Mouse (Mus musculus): ENCODE data around the gene Mios. TPM values are rescaled to one million over a fixed set of nuclear protein-coding genes. Genes with fewer than 3 reads are reported as not detected.
A peak's percentile ranks its signal among the peaks of the same experiment; 100 is the strongest.

The Mios gene
- 19.2 and 19.7 TPM in 2 replicates for total RNA-seq (2021)
- long read RNA-seq, transcript Mios-201 (12 exons, 3,710 nt) = major isoform, 23 of 38 reads
- long read RNA-seq, partial matches to known transcripts = 7 of 38 reads
- long read RNA-seq, other reads (novel, unspliced or antisense) = 8 of 38 reads

GRCm38 (mm10) chr6:8209047-8209865 is at the start of gene Mios:
TSS of gene Mios (plus strand) at chr6:8209222.
- peak; percentile 89 for DNase-seq

GRCm38 (mm10) chr6:8160001-8160400 is 49.0 kb upstream of the Mios start:
- DNase-seq = no peak

- DNase-seq = no peak
Measured at GRCm38 (mm10) chr6:8164741-8165140, 44.3 kb upstream of the Mios start.

GRCm38 (mm10) chr6:8172101-8172500 is 36.9 kb upstream of the Mios start:
- DNase-seq = no peak

- no peak for DNase-seq
Measured at GRCm38 (mm10) chr6:8174062-8174461, 35.0 kb upstream of the Mios start.

- no peak for DNase-seq
Measured at GRCm38 (mm10) chr6:8175346-8175745, 33.7 kb upstream of the Mios start.

GRCm38 (mm10) chr6:8176116-8176515 is 32.9 kb upstream of the Mios start:
- no peak for DNase-seq

- DNase-seq = no peak
Measured at GRCm38 (mm10) chr6:8178397-8178941, 30.6 kb upstream of the Mios start.

GRCm38 (mm10) chr6:8188599-8189233 is 20.3 kb upstream of the Mios start:
- DNase-seq = no peak

GRCm38 (mm10) chr6:8189917-8190316 is 19.1 kb upstream of the Mios start:
- no peak for DNase-seq

GRCm38 (mm10) chr6:8192517-8192916 is 16.5 kb upstream of the Mios start, which contains the start of gene Col28a1:
TSS of gene Col28a1 (minus strand) at chr6:8192617.
- DNase-seq = no peak

- DNase-seq = no peak
Measured at GRCm38 (mm10) chr6:8209866-8210186, 804 bp downstream of the Mios start.

GRCm38 (mm10) chr6:8210661-8211060 is 1.6 kb downstream of the Mios start:
- DNase-seq = no peak

- no peak for DNase-seq
Measured at GRCm38 (mm10) chr6:8227035-8227434, 18.0 kb downstream of the Mios start.

- DNase-seq = no peak
Measured at GRCm38 (mm10) chr6:8228596-8228995, 19.6 kb downstream of the Mios start.

- DNase-seq = no peak
Measured at GRCm38 (mm10) chr6:8258316-8258715, 49.3 kb downstream of the Mios start.

- DNase-seq = peak; percentile 96
Measured at GRCm38 (mm10) chr6:8259004-8259666, 50.1 kb downstream of the Mios start, which contains the start of the genes Rpa3, Umad1 and Gm45062. TSS of gene Rpa3 (minus strand) at chr6:8259173. TSS of gene Umad1 (plus strand) at chr6:8259288. TSS of gene Gm45062 (plus strand) at chr6:8259450.

GRCm38 (mm10) chr6:8259667-8260044 is 50.6 kb downstream of the Mios start:
- no peak for DNase-seq

- no peak for DNase-seq
Measured at GRCm38 (mm10) chr6:8271047-8271446, 62.0 kb downstream of the Mios start.

- peak; percentile 52 for DNase-seq
Measured at GRCm38 (mm10) chr6:8274387-8275054, 65.5 kb downstream of the Mios start.

- DNase-seq = peak; percentile 38
Measured at GRCm38 (mm10) chr6:8275098-8275497, 66.1 kb downstream of the Mios start.

GRCm38 (mm10) chr6:8276431-8276830 is 67.4 kb downstream of the Mios start:
- no peak for DNase-seq
